Mouse (Mus musculus) right cerebral cortex, postnatal 36 days (tissue): ENCODE results near the gene Rhou.

ENCODE experiments used
- DNase-seq, 2 experiments: peaks; one replicate each; pipeline ENCODE4 v3.0.0; 2022; ENCODE audit warnings: low spot score in 2 of 2, mixed read lengths in 1 of 2

The Rhou gene

GRCm38 (mm10) chr8:123651390-123652098, 2.2 kb upstream of the Rhou start:
- DNase-seq = no peak

GRCm38 (mm10) chr8:123652641-123653040, 1.1 kb upstream of the Rhou start:
- DNase-seq = no peak

- peak in 1 of 2 experiments; percentile 31 for DNase-seq
Observed at GRCm38 (mm10) chr8:123653994-123654569, 353 bp downstream of the Rhou start.

- DNase-seq = no peak
Observed at GRCm38 (mm10) chr8:123654763-123655162, 1.0 kb downstream of the Rhou start.

- no peak for DNase-seq
Observed at GRCm38 (mm10) chr8:123655351-123655779, 1.6 kb downstream of the Rhou start.

- DNase-seq = no peak
Observed at GRCm38 (mm10) chr8:123657826-123658225, 4.1 kb downstream of the Rhou start.

- DNase-seq = no peak
Observed at GRCm38 (mm10) chr8:123659469-123660057, 5.8 kb downstream of the Rhou start.

- no peak for DNase-seq
Observed at GRCm38 (mm10) chr8:123661515-123661914, 7.8 kb downstream of the Rhou start.

GRCm38 (mm10) chr8:123665580-123665979, 11.9 kb downstream of the Rhou start:
- no peak for DNase-seq

- no peak for DNase-seq
Observed at GRCm38 (mm10) chr8:123666832-123667231, 13.1 kb downstream of the Rhou start.

GRCm38 (mm10) chr8:123668681-123669080, 15.0 kb downstream of the Rhou start:
- DNase-seq = no peak

- no peak for DNase-seq
Observed at GRCm38 (mm10) chr8:123670766-123671165, 17.0 kb downstream of the Rhou start.

GRCm38 (mm10) chr8:123671454-123671853, 17.7 kb downstream of the Rhou start:
- no peak for DNase-seq

- DNase-seq = no peak
Observed at GRCm38 (mm10) chr8:123672648-123673047, 18.9 kb downstream of the Rhou start.

- no peak for DNase-seq
Observed at GRCm38 (mm10) chr8:123675611-123676010, 21.9 kb downstream of the Rhou start.

GRCm38 (mm10) chr8:123678390-123678789, 24.7 kb downstream of the Rhou start:
- no peak for DNase-seq

GRCm38 (mm10) chr8:123682073-123682761, 28.5 kb downstream of the Rhou start:
- DNase-seq = no peak

GRCm38 (mm10) chr8:123683321-123683720, 29.6 kb downstream of the Rhou start:
- no peak for DNase-seq

- DNase-seq = no peak
Observed at GRCm38 (mm10) chr8:123684806-123685205, 31.1 kb downstream of the Rhou start.

- DNase-seq = no peak
Observed at GRCm38 (mm10) chr8:123685477-123685876, 31.7 kb downstream of the Rhou start.

- DNase-seq = no peak
Observed at GRCm38 (mm10) chr8:123687826-123688225, 34.1 kb downstream of the Rhou start.

GRCm38 (mm10) chr8:123692165-123692962, 38.6 kb downstream of the Rhou start:
- DNase-seq = no peak
